Mouse (Mus musculus): Measurements from ENCODE around the gene Ngf. TPM values are rescaled to one million over a fixed set of nuclear protein-coding genes. Genes with fewer than 3 reads are reported as not detected.

The Ngf gene
- polyA plus RNA-seq, 1 experiment, result not detected

- Histone ChIP-seq H3K4me3 (replicated peaks) (no peak overlapping the region), H3K4me1 (no peaks in the 10 kb centered on the region), H3K36me3 (replicated peaks; ENCODE audit: low read length) (no peaks in the 10 kb centered on the region), H3K9me3 (peaks cover 6% of the 10 kb centered on the region; the same call in 1 of the 2 replicates), H3K27me3 (replicated peaks) (peaks cover 20% of the 10 kb centered on the region)
- TF ChIP-seq GATA1 (IDR thresholded peaks at IDR 0.05; ENCODE audit: borderline replicate concordance, low read length), result no peak
- TF ChIP-seq FLI1 (IDR thresholded peaks at IDR 0.05; ENCODE audit: low read length), result no peak
Observed at GRCm38 (mm10) chr3:102471251-102471650, 1.5 kb downstream of the Ngf start.

- Histone ChIP-seq H3K4me1 (no peaks in the 10 kb centered on the region), H3K27me3 (replicated peaks) (peaks cover 20% of the 10 kb centered on the region), H3K9me3 (peaks cover 12% of the 10 kb centered on the region; the same call in 1 of the 2 replicates), H3K36me3 (replicated peaks; ENCODE audit: low read length) (no peaks in the 10 kb centered on the region), H3K4me3 (replicated peaks) (no peak overlapping the region)
- TF ChIP-seq GATA1 (IDR thresholded peaks at IDR 0.05; ENCODE audit: borderline replicate concordance, low read length) (no peak), FLI1 (IDR thresholded peaks at IDR 0.05; ENCODE audit: low read length) (no peak)
Observed at GRCm38 (mm10) chr3:102471799-102472198, 2.1 kb downstream of the Ngf start.

GRCm38 (mm10) chr3:102474275-102475155 lies 4.8 kb downstream of the Ngf start:
- Histone ChIP-seq H3K4me1 (no peaks in the 10 kb centered on the region), H3K4me3 (replicated peaks) (no peak overlapping the region), H3K9me3 (peaks cover 18% of the 10 kb centered on the region; the same call in 1 of the 2 replicates), H3K27me3 (replicated peaks) (peaks cover 15% of the 10 kb centered on the region), H3K36me3 (replicated peaks; ENCODE audit: low read length) (no peaks in the 10 kb centered on the region)
- TF ChIP-seq GATA1 (IDR thresholded peaks at IDR 0.05; ENCODE audit: borderline replicate concordance, low read length) (no peak), FLI1 (IDR thresholded peaks at IDR 0.05; ENCODE audit: low read length) (no peak)

DNA sequence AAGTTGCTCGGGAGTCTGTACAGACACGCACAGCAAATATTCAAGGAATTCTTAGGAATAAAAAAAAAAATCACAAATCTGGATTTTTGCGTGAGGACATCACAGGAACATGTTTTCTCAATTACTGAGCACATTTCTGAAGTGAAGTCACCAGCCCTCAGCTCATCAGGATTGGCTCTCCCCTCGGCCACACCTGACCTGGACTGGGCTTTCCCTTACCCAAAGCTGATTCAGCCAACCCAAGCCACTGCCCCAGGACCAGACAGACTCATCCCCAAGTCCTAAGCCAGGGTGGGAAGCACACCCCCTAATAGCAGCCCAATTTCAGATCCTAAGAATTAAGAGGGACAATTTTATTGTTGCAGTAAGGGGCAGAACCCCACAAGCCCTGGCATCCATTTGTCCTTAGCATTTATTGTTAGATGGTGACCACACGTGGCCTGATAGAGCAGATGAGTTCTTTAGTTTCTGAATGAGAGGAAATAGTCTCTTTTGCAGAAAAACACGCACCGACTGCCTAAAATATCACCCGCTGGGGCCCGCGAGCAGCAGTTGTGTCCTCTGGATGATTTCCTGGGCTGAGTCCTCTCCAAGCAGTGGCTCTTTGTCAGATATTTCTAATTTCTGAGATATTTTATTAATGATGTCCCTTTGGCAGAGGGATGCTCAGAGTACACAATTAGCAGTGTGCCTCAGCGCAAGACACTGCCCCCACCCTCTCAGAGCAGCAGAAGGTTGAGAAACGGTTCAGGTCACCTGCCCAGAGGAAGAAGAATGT lies 8.4 kb downstream of the Ngf start:
- Histone ChIP-seq H3K4me3 (replicated peaks) (no peak overlapping the region), H3K4me1 (no peaks in the 10 kb centered on the region), H3K27me3 (replicated peaks) (no peaks in the 10 kb centered on the region), H3K36me3 (replicated peaks; ENCODE audit: low read length) (no peaks in the 10 kb centered on the region), H3K9me3 (peaks cover 16% of the 10 kb centered on the region; the same call in 1 of the 2 replicates)
- TF ChIP-seq FLI1 (IDR thresholded peaks at IDR 0.05; ENCODE audit: low read length) (no peak), GATA1 (IDR thresholded peaks at IDR 0.05; ENCODE audit: borderline replicate concordance, low read length) (no peak)

- TF ChIP-seq FLI1 (IDR thresholded peaks at IDR 0.05; ENCODE audit: low read length), result no peak
- no peak for TF ChIP-seq GATA1 (IDR thresholded peaks at IDR 0.05; ENCODE audit: borderline replicate concordance, low read length)
- no peaks in the 10 kb centered on the region for H3K27me3 ChIP-seq (replicated peaks)
- H3K4me3 ChIP-seq (replicated peaks), result no peak overlapping the region
- no peaks in the 10 kb centered on the region for H3K36me3 ChIP-seq (replicated peaks; ENCODE audit: low read length)
- H3K9me3 ChIP-seq, result peaks cover 14% of the 10 kb centered on the region
- no peaks in the 10 kb centered on the region for H3K4me1 ChIP-seq
Observed at GRCm38 (mm10) chr3:102490393-102491123, 20.8 kb downstream of the Ngf start.

- Histone ChIP-seq H3K9me3 (no peaks in the 10 kb centered on the region), H3K4me1 (no peaks in the 10 kb centered on the region), H3K4me3 (replicated peaks) (no peak overlapping the region), H3K27me3 (replicated peaks) (no peaks in the 10 kb centered on the region), H3K36me3 (replicated peaks; ENCODE audit: low read length) (no peaks in the 10 kb centered on the region)
- TF ChIP-seq GATA1 (IDR thresholded peaks at IDR 0.05; ENCODE audit: borderline replicate concordance, low read length) (no peak), FLI1 (IDR thresholded peaks at IDR 0.05; ENCODE audit: low read length) (no peak)
Observed at GRCm38 (mm10) chr3:102498113-102498512, 28.4 kb downstream of the Ngf start.

DNA sequence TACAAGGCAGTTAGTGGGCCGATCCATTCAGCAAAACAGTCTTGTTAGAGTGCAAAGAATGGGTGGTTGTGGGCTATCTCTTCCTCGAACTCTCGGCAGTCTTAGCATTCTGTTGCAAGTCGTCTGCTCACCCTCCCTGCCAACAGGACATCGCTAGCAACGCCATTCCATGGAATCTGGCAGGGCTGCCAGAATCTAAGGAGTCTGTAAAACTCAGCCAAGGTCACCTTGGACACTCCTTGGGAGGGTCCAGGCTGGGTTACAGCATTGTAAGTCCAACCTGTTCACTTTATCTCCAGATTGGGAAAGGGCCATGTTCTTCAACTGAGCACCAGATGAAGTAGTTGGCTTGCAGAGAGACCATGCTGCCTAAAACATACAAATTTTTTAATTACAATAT lies 29.2 kb downstream of the Ngf start:
- Histone ChIP-seq H3K4me3 (replicated peaks) (no peak overlapping the region), H3K4me1 (no peaks in the 10 kb centered on the region), H3K36me3 (replicated peaks; ENCODE audit: low read length) (no peaks in the 10 kb centered on the region), H3K27me3 (replicated peaks) (no peaks in the 10 kb centered on the region), H3K9me3 (no peaks in the 10 kb centered on the region)
- TF ChIP-seq GATA1 (IDR thresholded peaks at IDR 0.05; ENCODE audit: borderline replicate concordance, low read length) (no peak), FLI1 (IDR thresholded peaks at IDR 0.05; ENCODE audit: low read length) (no peak)

- H3K4me1 ChIP-seq, result no peaks in the 10 kb centered on the region
- H3K27me3 ChIP-seq (replicated peaks), result no peaks in the 10 kb centered on the region
- TF ChIP-seq GATA1 (IDR thresholded peaks at IDR 0.05; ENCODE audit: borderline replicate concordance, low read length) (no peak), FLI1 (IDR thresholded peaks at IDR 0.05; ENCODE audit: low read length) (no peak)
- H3K9me3 ChIP-seq, result no peaks in the 10 kb centered on the region
- H3K36me3 ChIP-seq (replicated peaks; ENCODE audit: low read length), result no peaks in the 10 kb centered on the region
- H3K4me3 ChIP-seq (replicated peaks), result no peak overlapping the region
Observed at GRCm38 (mm10) chr3:102500031-102500430, 30.3 kb downstream of the Ngf start.

DNA sequence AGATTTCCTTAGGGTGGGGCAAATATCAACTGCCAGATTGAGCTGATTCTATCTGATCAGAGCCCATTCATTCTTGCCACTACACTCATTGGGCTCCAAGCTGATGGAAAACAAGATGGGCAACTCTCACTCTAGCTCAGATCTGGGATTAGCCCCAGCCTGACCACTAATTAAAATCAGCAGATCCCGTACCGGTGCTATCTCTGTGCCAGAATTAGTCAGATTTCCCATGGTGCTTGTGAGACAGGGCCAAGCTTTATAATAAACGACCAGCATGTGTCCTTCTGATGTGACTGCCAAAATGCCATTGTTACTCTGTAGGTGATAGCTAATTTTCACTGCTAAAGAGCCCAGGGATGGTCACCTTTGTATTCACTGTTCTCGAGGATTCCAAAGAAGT lies 31.5 kb downstream of the Ngf start:
- Histone ChIP-seq H3K4me1 (no peaks in the 10 kb centered on the region), H3K27me3 (replicated peaks) (no peaks in the 10 kb centered on the region), H3K4me3 (replicated peaks) (no peak overlapping the region), H3K36me3 (replicated peaks; ENCODE audit: low read length) (no peaks in the 10 kb centered on the region), H3K9me3 (no peaks in the 10 kb centered on the region)
- TF ChIP-seq GATA1 (IDR thresholded peaks at IDR 0.05; ENCODE audit: borderline replicate concordance, low read length) (no peak), FLI1 (IDR thresholded peaks at IDR 0.05; ENCODE audit: low read length) (no peak)

All from megakaryocyte, embryonic 14.5 days (primary cell).